Mouse (Mus musculus): ENCODE measurements around the gene Xab2.
"Not testable (repeated sequence)": the region's sequence is repeated elsewhere in the genome, so short reads cannot be mapped to it uniquely, and the experiment has no call there.

The Xab2 gene

GRCm38 (mm10) chr8:3609046-3609815, 11.9 kb downstream of the Xab2 start:
- DNase-seq (ENCODE audit: low spot score in 2 of 2) = peak in 1 of 2 experiments; percentile 40

- DNase-seq (ENCODE audit: low spot score in 2 of 2) = no peak
Observed at GRCm38 (mm10) chr8:3607822-3608221, 13.3 kb downstream of the Xab2 start.

GRCm38 (mm10) chr8:3606593-3606992, 14.5 kb downstream of the Xab2 start:
- no peak for DNase-seq (ENCODE audit: low spot score in 2 of 2)

- no peak for DNase-seq (ENCODE audit: low spot score in 2 of 2)
Observed at GRCm38 (mm10) chr8:3603439-3603838, 17.7 kb downstream of the Xab2 start.

GRCm38 (mm10) chr8:3600401-3600800, 20.7 kb downstream of the Xab2 start:
- DNase-seq (ENCODE audit: low spot score in 2 of 2) = peak in 1 of 2 experiments; percentile 58

- no peak for DNase-seq (ENCODE audit: low spot score in 2 of 2)
Observed at GRCm38 (mm10) chr8:3599219-3599618, 21.9 kb downstream of the Xab2 start.

GRCm38 (mm10) chr8:3598054-3598453, 23.1 kb downstream of the Xab2 start:
- no peak for DNase-seq (ENCODE audit: low spot score in 2 of 2)

- no peak for DNase-seq (ENCODE audit: low spot score in 2 of 2)
Observed at GRCm38 (mm10) chr8:3594466-3594865, 26.6 kb downstream of the Xab2 start.

GRCm38 (mm10) chr8:3593470-3593869, 27.6 kb downstream of the Xab2 start:
- no peak for DNase-seq (ENCODE audit: low spot score in 2 of 2)

GRCm38 (mm10) chr8:3588258-3588633, 32.9 kb downstream of the Xab2 start:
- DNase-seq (ENCODE audit: low spot score in 2 of 2) = no peak

- peak; percentile 67 to 74 for DNase-seq (ENCODE audit: low spot score in 2 of 2)
Observed at GRCm38 (mm10) chr8:3587391-3588257, 33.5 kb downstream of the Xab2 start.

GRCm38 (mm10) chr8:3586993-3587390, 34.1 kb downstream of the Xab2 start, which contains the start of gene Camsap3:
Camsap3 (plus strand) TSS chr8:3587293.
- no peak for DNase-seq (ENCODE audit: low spot score in 2 of 2)

GRCm38 (mm10) chr8:3586452-3586851, 34.7 kb downstream of the Xab2 start:
- DNase-seq (ENCODE audit: low spot score in 2 of 2) = no peak

- not testable (repeated sequence) for DNase-seq (ENCODE audit: low spot score in 2 of 2)
Observed at GRCm38 (mm10) chr8:3581961-3582360, 39.2 kb downstream of the Xab2 start.

GRCm38 (mm10) chr8:3579390-3580364, 41.4 kb downstream of the Xab2 start:
- DNase-seq (ENCODE audit: low spot score in 2 of 2) = peak in 1 of 2 experiments; percentile 33

- no peak for DNase-seq (ENCODE audit: low spot score in 2 of 2)
Observed at GRCm38 (mm10) chr8:3576211-3576960, 44.7 kb downstream of the Xab2 start.

- no peak for DNase-seq (ENCODE audit: low spot score in 2 of 2)
Observed at GRCm38 (mm10) chr8:3574546-3574945, 46.6 kb downstream of the Xab2 start.

GRCm38 (mm10) chr8:3569784-3570183, 51.3 kb downstream of the Xab2 start:
- DNase-seq (ENCODE audit: low spot score in 2 of 2) = no peak

- DNase-seq (ENCODE audit: low spot score in 2 of 2) = no peak
Observed at GRCm38 (mm10) chr8:3568378-3568777, 52.7 kb downstream of the Xab2 start.

GRCm38 (mm10) chr8:3567641-3568371, 53.3 kb downstream of the Xab2 start, which contains the start of gene C330021F23Rik:
C330021F23Rik (plus strand) TSS chr8:3567990.
- no peak for DNase-seq (ENCODE audit: low spot score in 2 of 2)

Measured in urinary bladder, postnatal 36 days (tissue).